Mouse (Mus musculus) small intestine, adult 2 months (tissue): ENCODE results near the gene Prc1.

Experiments
- CTCF ChIP-seq: fragments of 200-500 bp; IDR thresholded peaks from 2 replicates; pipeline ENCODE4 v1.5.1; 2012; ENCODE audit warnings: low read depth, mild to moderate bottlenecking, control low read depth, inconsistent platforms, low read length, moderate library complexity, mixed read lengths; ENCODE audit not compliant: insufficient replicate concordance, insufficient read length; ENCODE audit errors: extremely low read depth
- POLR2A ChIP-seq: fragments of 200-500 bp; IDR thresholded peaks from 2 replicates; pipeline ENCODE4 v1.6.1; 2012; ENCODE audit warnings: low read depth, mild to moderate bottlenecking, control low read depth, inconsistent platforms, low read length, moderate library complexity

DNA sequence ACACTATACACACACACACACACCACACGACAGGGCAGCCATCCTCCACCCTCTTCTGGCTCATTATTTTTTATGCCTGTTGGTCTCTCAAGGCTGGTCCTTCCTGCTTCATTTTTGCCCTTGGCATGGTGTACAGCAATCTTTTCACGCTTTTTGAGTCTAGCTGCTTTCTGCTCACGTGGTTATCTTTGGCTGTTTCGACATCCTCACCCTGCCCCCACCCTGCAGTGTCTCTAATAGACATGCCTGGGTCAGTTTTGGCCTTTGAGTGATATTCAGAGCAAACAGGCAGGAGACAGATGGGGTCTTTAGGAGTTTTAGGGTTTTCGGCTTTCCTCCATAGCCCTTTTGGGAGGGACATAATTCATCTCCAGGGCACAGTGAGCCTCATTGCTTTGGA lies 52.6 kb downstream of the Prc1 start:
- TF ChIP-seq CTCF (no peak), POLR2A (no peak)
